Mouse (Mus musculus): ENCODE data around the gene Slc35g3. TPM values are rescaled to one million over a fixed set of nuclear protein-coding genes. Genes with fewer than 3 reads are reported as not detected.
A peak's percentile ranks its signal among the peaks of the same experiment; 100 is the strongest.

Slc35g3 gene
- total RNA-seq, 2 experiments from 2014 or later: not detected

- no peak for ATAC-seq (replicated peaks; ENCODE audit: low FRiP score, poor library complexity, severe bottlenecking)
Measured at GRCm38 (mm10) chr11:69789431-69789830, 27.7 kb upstream of the Slc35g3 start.

- no peak for ATAC-seq (replicated peaks; ENCODE audit: low FRiP score, poor library complexity, severe bottlenecking)
Measured at GRCm38 (mm10) chr11:69787306-69787705, 25.5 kb upstream of the Slc35g3 start.

- ATAC-seq (replicated peaks; ENCODE audit: low FRiP score, poor library complexity, severe bottlenecking): peak; percentile 86
Measured at GRCm38 (mm10) chr11:69784793-69785272, 23.1 kb upstream of the Slc35g3 start.

DNA sequence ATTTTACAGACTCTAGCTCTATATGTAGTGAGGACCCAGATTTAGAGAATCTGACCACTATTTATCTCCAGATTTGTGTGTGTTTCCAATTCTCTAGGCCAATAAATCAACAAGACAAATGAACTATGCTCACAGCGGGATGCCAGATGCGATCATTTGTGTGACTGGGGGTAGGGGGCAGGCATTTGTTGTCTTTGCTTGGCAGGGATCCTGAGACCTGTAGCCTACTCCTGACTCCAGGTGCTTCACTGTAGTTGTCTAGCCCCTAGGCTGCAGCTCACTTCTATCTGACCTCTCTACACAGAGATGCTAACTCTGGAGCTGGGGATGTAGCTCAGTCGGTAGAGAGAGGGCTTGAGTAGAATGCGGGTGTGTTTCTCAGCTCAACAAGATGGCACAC, 20.1 kb upstream of the Slc35g3 start:
- ATAC-seq (replicated peaks; ENCODE audit: low FRiP score, poor library complexity, severe bottlenecking): no peak

- no peak for ATAC-seq (replicated peaks; ENCODE audit: low FRiP score, poor library complexity, severe bottlenecking)
Measured at GRCm38 (mm10) chr11:69778985-69779384, 17.2 kb upstream of the Slc35g3 start.

DNA sequence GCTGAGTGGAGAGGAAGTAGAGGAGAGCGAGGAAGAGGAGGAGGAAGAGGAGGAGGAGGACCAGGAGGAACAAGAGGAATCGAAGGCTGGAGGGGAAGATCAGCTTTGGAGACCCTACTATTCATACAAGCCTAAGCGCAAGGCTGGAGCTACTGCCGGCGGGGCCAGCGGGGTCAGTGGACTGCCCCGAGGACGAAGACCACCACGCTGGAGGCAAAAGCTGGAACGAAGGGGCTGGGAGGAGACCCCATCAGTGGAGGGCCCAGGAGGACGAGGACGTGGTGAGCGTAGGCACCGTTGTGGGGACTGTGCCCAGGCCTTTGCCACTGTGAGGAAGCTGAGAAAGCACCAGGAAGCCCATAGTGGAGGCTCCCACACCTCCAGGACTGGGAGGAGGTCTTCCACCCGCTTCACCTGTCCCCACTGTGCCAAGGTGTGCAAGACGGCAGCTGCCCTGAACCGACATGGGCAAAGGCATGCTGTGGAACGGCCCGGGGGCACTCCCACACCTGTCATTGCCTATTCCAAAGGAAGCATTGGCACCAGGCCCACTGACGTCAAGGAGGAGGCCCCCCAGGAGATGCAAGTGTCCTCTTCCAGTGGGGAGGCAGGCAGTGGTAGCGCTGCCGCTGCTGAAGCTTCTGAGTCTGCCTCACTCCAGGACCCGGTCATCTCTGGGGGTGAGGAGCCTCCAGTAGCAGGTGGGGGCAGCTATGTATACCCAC, 16.7 kb upstream of the Slc35g3 start:
- ATAC-seq (replicated peaks; ENCODE audit: low FRiP score, poor library complexity, severe bottlenecking): no peak

DNA sequence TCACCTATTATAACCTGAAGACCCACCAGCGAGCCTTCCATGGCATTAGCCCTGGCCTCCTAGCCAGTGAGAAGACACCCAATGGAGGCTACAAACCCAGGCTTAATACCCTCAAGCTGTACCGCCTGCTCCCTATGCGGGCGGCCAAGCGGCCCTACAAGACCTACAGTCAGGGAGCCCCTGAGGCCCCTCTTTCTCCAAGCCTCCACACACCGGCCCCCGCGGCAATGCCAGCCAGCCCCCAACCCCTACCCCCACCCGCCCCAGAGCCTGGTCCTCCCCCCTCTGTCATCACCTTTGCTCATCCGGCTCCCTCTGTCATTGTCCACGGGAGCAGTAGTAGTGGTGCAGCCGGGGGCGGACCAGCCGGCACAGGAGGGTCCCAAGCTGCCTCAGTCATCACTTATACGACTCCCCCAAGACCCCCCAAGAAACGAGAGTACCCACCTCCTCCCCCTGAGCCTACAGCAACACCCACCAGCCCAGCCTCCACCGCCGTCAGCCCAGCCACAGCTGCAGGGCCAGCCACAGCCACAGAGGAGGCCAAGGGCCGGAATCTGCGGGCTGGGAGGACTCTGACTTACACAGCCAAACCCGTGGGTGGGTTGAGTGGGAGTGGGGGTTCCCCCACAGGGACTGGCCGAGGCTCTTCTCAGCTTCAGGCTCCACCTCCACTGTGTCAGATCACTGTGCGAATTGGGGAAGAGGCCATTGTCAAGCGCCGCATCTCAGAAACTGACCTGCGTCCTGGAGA, 15.9 kb upstream of the Slc35g3 start:
- ATAC-seq (replicated peaks; ENCODE audit: low FRiP score, poor library complexity, severe bottlenecking): no peak

DNA sequence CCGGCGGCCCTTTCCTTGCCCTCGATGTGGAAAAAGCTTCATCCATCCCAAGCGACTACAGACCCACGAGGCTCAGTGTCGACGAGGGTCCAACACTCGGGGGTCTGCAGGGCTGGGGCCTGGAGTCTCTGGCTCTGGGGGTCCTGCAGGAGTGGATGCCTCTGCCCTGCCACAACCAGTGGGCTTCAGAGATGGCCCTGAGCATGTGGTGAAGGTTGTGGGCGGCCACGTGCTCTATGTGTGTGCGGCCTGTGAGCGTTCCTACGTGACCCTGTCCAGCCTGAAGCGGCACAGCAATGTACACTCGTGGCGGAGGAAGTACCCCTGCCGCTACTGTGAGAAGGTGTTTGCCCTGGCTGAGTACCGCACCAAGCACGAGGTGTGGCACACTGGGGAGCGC, 14.7 kb upstream of the Slc35g3 start:
- no peak for ATAC-seq (replicated peaks; ENCODE audit: low FRiP score, poor library complexity, severe bottlenecking)

GRCm38 (mm10) chr11:69775716-69776115, 13.9 kb upstream of the Slc35g3 start:
- no peak for ATAC-seq (replicated peaks; ENCODE audit: low FRiP score, poor library complexity, severe bottlenecking)

DNA sequence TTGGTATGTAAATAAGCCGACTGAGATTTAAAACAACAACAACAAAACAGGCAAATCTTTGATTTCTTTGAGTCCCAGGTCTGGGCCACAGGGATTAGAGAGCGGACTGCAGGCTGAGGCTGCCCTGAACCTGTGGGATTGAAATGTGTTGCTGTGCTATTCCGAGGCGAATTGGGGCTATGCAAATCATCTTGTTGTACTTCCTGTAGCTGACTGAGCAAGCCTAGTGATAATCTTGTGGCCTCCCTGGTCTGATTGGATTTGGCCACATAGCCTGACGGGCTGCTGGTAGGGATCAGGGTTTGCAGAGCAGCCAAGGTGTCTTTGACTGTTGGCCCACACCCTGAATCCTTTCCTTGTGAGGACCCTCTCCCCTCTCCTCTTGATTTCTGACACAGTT, 13.2 kb upstream of the Slc35g3 start:
- ATAC-seq (replicated peaks; ENCODE audit: low FRiP score, poor library complexity, severe bottlenecking): no peak

GRCm38 (mm10) chr11:69767625-69767909, 5.8 kb upstream of the Slc35g3 start:
- no peak for ATAC-seq (replicated peaks; ENCODE audit: low FRiP score, poor library complexity, severe bottlenecking)

GRCm38 (mm10) chr11:69766872-69767624, 5.3 kb upstream of the Slc35g3 start:
- ATAC-seq (replicated peaks; ENCODE audit: low FRiP score, poor library complexity, severe bottlenecking): no peak

- ATAC-seq (replicated peaks; ENCODE audit: low FRiP score, poor library complexity, severe bottlenecking): 0 out of 2 replicates have a peak, but pooled peaks have one; percentile 40
Measured at GRCm38 (mm10) chr11:69766126-69766609, 4.4 kb upstream of the Slc35g3 start.

GRCm38 (mm10) chr11:69765221-69766125, 3.7 kb upstream of the Slc35g3 start, which contains the start of gene Zbtb4:
Gene Zbtb4 (plus strand): TSS chr11:69765912.
- no peak for ATAC-seq (replicated peaks; ENCODE audit: low FRiP score, poor library complexity, severe bottlenecking)

DNA sequence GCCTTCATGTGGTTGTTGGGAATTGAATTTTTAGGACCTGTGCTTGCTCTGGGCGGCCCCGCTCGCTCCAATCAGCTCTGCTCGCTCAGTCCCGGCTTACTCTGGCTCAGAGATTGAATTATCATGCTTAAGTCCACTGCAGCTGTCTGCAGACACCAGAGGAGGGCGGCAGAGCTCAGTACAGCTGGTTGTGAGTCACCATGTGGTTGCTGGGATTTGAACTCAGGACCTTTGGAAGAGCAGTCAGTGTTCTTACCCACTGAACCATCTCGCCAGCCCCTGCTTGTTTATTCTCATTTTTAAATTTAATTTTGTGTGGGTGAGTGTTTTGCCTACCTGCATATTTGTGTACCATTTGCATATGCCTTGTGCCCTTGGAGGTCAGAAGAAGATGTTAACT, 1.8 kb upstream of the Slc35g3 start:
- no peak for ATAC-seq (replicated peaks; ENCODE audit: low FRiP score, poor library complexity, severe bottlenecking)

DNA sequence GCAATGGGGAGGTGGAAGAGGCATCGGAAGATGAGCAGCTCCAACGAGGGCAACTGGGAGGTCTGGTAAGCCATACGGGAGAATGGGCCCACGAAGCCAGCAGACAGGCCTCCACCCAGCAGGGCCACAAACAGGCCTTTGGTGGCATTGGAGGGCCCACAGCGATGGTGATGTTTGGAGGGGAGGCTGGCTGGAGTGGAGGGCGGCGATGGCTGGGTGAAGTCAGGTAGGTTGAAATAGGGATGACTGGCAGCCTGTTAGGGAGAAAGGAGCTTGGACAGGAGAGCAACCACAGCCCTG, 917 bp downstream of the Slc35g3 start:
- ATAC-seq (replicated peaks; ENCODE audit: low FRiP score, poor library complexity, severe bottlenecking): no peak

- no peak for ATAC-seq (replicated peaks; ENCODE audit: low FRiP score, poor library complexity, severe bottlenecking)
Measured at GRCm38 (mm10) chr11:69760160-69760900, 1.4 kb downstream of the Slc35g3 start.

DNA sequence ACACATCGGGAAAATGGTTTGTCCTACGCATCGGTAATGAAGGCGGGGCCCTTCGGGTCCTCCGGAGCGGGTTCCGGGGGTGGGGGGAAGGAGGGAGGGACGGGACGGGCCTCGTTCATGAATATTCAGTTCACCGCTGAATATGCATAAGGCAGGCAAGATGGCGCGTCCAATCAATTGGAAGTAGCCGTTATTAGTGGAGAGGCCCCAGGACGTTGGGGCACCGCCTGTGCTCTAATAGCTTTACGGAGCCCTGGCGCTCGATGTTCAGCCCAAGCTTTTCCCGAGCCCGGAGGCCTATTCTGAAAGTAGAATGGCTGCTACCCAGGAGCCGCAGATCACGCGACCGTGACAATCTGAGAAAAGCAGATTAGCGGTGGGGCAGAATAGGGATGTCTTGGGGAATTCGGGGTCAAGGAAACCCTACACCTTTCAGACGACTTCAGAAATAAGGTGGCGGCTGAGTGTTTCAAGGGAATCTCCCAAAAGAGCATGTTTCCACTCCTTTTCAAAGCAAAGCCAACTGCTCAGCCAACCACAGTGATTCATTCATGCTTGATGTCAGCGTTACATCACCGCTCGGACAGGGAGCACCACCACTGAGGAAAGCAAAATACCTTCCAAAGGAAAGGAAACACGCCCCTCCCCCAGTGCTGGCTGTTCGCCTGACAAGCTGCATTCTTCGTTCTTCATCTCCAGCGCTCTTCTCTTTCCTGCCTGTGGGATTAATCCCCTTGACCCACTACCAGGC, 2.6 kb downstream of the Slc35g3 start:
- ATAC-seq (replicated peaks; ENCODE audit: low FRiP score, poor library complexity, severe bottlenecking): peak; percentile 79
